Mouse (Mus musculus) ES-Bruce4 (cell line): ENCODE data around the gene Grn. TPM values are rescaled to one million over a fixed set of nuclear protein-coding genes. Genes with fewer than 3 reads are reported as not detected.
A peak's percentile ranks its signal among the peaks of the same experiment; 100 is the strongest.

Source experiments
- H3K27ac ChIP-seq: 2 replicates; pipeline ENCODE4 v1.5.1; 2012; ENCODE audit warnings: low read length, inconsistent platforms; ENCODE audit not compliant: insufficient read depth
- H3K27me3 ChIP-seq: 2 replicates; pipeline ENCODE4 v1.6.1; 2012; ENCODE audit warnings: mild to moderate bottlenecking, low read length, inconsistent platforms; ENCODE audit not compliant: control insufficient read depth, poor library complexity, insufficient read depth, severe bottlenecking
- H3K36me3 ChIP-seq: 2 replicates; pipeline ENCODE4 v1.6.1; 2012; ENCODE audit warnings: inconsistent platforms, mild to moderate bottlenecking, low read length, moderate library complexity; ENCODE audit not compliant: control insufficient read depth, poor library complexity, insufficient read depth, severe bottlenecking
- H3K4me1 ChIP-seq: one replicate; pipeline ENCODE4 v1.8.1; 2011; ENCODE audit warnings: low read length; ENCODE audit not compliant: control insufficient read depth, insufficient read depth
- H3K4me3 ChIP-seq: 2 replicates; pipeline ENCODE4 v1.5.1; 2011; ENCODE audit warnings: low read depth, mild to moderate bottlenecking, low read length
- H3K9ac ChIP-seq: 2 replicates; pipeline ENCODE4 v1.6.1; 2012; ENCODE audit warnings: low read depth, mild to moderate bottlenecking, inconsistent platforms; ENCODE audit not compliant: poor library complexity, severe bottlenecking
- H3K9me3 ChIP-seq: replicated peaks from 2 replicates; pipeline ENCODE4 v1.6.1; 2012; ENCODE audit warnings: mild to moderate bottlenecking, low read length, inconsistent platforms; ENCODE audit not compliant: control insufficient read depth, poor library complexity, insufficient read depth, severe bottlenecking
- CTCF ChIP-seq: IDR thresholded peaks from one replicate; pipeline ENCODE4 v1.8.1; 2011; ENCODE audit warnings: low read depth, low read length
- EP300 ChIP-seq: IDR thresholded peaks from 2 replicates; pipeline ENCODE4 v1.6.1; 2011; ENCODE audit warnings: low read depth, low read length; ENCODE audit not compliant: insufficient read depth
- POLR2A ChIP-seq: IDR thresholded peaks from one replicate; pipeline ENCODE4 v1.8.1; 2011; ENCODE audit warnings: low read length; ENCODE audit not compliant: insufficient read depth
- polyA plus RNA-seq: library from polyadenylated mRNA; stranded (reverse); fragments of >200 nt; gene quantifications from 2 replicates; pipeline ENCODE4 v1.2.4, GENCODE M21; 2011; ENCODE audit warnings: low read depth; ENCODE audit not compliant: missing spikeins, insufficient read depth, insufficient read length

Grn gene
- polyA plus RNA-seq, 1 experiment = 68.4 TPM

DNA sequence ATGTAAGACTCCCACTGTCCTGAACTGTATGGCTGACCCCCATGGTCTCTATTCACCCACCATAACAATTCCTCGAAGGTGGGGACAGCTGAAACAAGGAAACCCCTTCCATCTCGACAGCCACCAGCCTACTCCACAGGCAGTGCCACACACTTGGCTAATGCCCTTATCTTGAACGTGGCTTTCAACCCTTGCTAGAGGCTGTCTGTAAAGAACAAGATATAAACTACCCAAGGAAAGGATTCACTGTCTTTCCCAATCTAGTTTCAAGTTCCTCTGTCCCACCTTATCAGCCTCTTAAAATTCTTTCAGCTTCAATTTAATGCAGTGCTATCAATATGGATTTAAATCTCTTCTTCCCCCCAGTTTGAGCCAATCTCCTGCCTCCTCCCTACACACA lies 564 bp upstream of the Grn start:
- H3K4me1 ChIP-seq = no peaks in the 10 kb centered on the region
- H3K27ac ChIP-seq = no peak overlapping the region
- H3K27me3 ChIP-seq = no peaks in the 10 kb centered on the region

DNA sequence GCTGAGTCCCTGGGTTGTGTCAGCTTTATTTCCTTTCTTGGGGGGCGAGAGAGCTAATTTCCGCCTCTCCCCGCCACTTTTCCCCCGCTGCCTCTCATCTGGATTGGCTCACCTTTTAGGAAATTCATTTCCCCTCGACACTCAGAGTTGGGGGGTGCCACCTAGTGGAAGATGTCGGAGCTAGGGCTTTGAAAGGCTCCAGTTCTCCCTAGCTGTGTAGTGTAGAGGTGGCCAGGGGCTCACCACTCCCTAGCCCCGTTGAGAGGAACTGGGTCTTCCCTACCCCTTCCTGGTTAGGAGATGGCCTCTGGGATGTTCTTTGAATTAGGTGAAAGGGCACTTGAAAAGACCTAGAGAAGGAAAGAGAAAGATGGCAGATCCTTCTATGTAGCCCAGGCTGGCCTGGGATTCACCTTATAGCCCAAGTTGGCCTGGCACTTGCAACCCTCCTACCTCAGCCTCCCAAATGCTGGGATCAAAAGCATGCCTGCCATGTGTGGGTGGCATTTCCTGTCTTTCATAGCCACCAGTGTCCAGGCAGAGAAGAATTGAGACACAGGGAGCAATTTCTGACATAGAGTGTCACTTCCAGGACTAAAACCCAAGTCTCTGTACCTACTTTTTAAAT lies 1.0 kb downstream of the Grn start:
- peak overlapping the region; percentile 87 for H3K9ac ChIP-seq
- H3K4me3 ChIP-seq = peak overlapping the region; percentile 82
- no peaks in the 10 kb centered on the region for H3K27me3 ChIP-seq
- peak; percentile 70 for TF ChIP-seq CTCF
- no peak for TF ChIP-seq POLR2A
- no peaks in the 10 kb centered on the region for H3K4me1 ChIP-seq
- H3K27ac ChIP-seq = peak overlapping the region; percentile 17; the same call in 1 of the 2 replicates
- H3K36me3 ChIP-seq = peaks cover 10% of the 10 kb centered on the region; the same call in 1 of the 2 replicates
- no peaks in the 10 kb centered on the region for H3K9me3 ChIP-seq

More for the DNA sequence above, 564 bp upstream of the Grn start:
- Histone ChIP-seq H3K9me3 (no peaks in the 10 kb centered on the region), H3K36me3 (no peaks in the 10 kb centered on the region), H3K4me3 (peak overlapping the region; percentile 68), H3K9ac (peak overlapping the region; percentile 2; the same call in 1 of the 2 replicates)
- TF ChIP-seq CTCF (no peak), POLR2A (no peak), EP300 (no peak)

GRCm38 (mm10) chr11:102431728-102432114 lies 1.6 kb downstream of the Grn start:
- Histone ChIP-seq H3K4me1 (no peaks in the 10 kb centered on the region), H3K4me3 (no peak overlapping the region), H3K9ac (no peak overlapping the region), H3K36me3 (peaks cover 10% of the 10 kb centered on the region; the same call in 1 of the 2 replicates), H3K27ac (no peak overlapping the region), H3K9me3 (no peaks in the 10 kb centered on the region), H3K27me3 (no peaks in the 10 kb centered on the region)
- TF ChIP-seq POLR2A (no peak), EP300 (no peak), CTCF (no peak)

GRCm38 (mm10) chr11:102432115-102432843 lies 2.2 kb downstream of the Grn start:
- Histone ChIP-seq H3K4me3 (no peak overlapping the region), H3K9ac (no peak overlapping the region), H3K36me3 (peaks cover 10% of the 10 kb centered on the region; the same call in 1 of the 2 replicates), H3K27me3 (no peaks in the 10 kb centered on the region), H3K4me1 (no peaks in the 10 kb centered on the region), H3K27ac (no peak overlapping the region), H3K9me3 (no peaks in the 10 kb centered on the region)
- no peak for TF ChIP-seq EP300
- TF ChIP-seq POLR2A = no peak
- no peak for TF ChIP-seq CTCF

GRCm38 (mm10) chr11:102432896-102433295 lies 2.8 kb downstream of the Grn start:
- H3K9me3 ChIP-seq = no peaks in the 10 kb centered on the region
- peaks cover under 1% of the 10 kb centered on the region; the same call in 1 of the 2 replicates for H3K27me3 ChIP-seq
- TF ChIP-seq POLR2A (no peak), CTCF (no peak), EP300 (no peak)
- no peak overlapping the region for H3K4me3 ChIP-seq
- no peaks in the 10 kb centered on the region for H3K4me1 ChIP-seq
- no peak overlapping the region for H3K9ac ChIP-seq
- H3K27ac ChIP-seq = no peak overlapping the region
- peaks cover 10% of the 10 kb centered on the region; the same call in 1 of the 2 replicates for H3K36me3 ChIP-seq

- TF ChIP-seq CTCF (no peak), POLR2A (no peak), EP300 (no peak)
- Histone ChIP-seq H3K4me3 (no peak overlapping the region), H3K9ac (no peak overlapping the region), H3K9me3 (no peaks in the 10 kb centered on the region), H3K4me1 (no peaks in the 10 kb centered on the region), H3K36me3 (peaks cover 10% of the 10 kb centered on the region; the same call in 1 of the 2 replicates), H3K27me3 (peaks cover 2% of the 10 kb centered on the region; the same call in 1 of the 2 replicates), H3K27ac (no peak overlapping the region)
Measured at GRCm38 (mm10) chr11:102433866-102434265, 3.8 kb downstream of the Grn start.
